Mouse (Mus musculus) v-Abl transformed pro-B cells (cell line): Measurements from ENCODE around the gene Arhgap25.

Experiments used
- in situ Hi-C, 2 experiments: fragments of 400-800 bp; cut with MboI; formaldehyde crosslinking; loops; one replicate each; pipeline ENCODE4 v1.15.1; 2025; ENCODE audit not compliant: unreplicated experiment in 2 of 2

Gene Arhgap25

DNA sequence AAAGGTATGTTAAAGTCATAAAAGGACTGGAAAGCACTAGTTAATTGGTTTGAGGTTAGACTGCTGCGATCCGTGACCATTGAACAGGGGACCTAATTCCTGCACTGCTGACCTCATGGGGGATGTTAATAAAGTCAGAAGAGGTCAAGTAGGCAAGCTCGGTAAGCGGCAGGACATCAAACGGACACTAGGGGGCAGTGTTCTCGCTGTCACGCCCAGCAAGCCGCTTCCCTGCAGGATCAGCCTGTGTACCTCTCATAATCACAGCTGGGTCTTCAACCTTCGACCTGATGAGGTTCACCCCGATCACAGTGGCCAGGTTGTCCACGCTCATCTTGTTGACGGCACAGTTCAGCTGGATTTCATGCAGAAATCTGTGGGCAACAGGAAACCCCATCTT is 66.8 kb downstream of the Arhgap25 start:
- in situ Hi-C loops = loop anchor here (5.0 kb wide), 3 partner anchors 46 to 206 kb away; partner anchors contain the start of gene Aplf (in 1 of the 2)

DNA sequence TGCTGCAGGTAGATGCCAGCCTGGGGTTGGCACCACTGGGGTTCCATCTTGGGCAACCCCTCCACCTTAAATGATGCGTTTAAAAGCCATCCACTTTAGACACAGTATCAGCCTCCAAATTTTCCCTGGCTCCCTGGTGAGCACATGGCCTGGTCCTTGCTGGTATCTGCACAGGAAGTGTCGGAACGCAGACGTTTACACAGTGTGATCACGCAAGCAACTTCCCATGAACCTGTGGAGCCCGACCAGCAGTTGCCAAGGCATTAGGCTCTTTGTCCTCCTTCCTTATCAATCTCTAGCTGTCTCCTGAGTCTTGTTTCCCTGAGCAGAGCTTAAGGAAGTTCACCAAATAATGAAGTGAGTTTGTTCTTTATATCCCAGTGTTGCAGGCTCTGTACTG is 77.6 kb downstream of the Arhgap25 start:
- in situ Hi-C loops = no loop called here

DNA sequence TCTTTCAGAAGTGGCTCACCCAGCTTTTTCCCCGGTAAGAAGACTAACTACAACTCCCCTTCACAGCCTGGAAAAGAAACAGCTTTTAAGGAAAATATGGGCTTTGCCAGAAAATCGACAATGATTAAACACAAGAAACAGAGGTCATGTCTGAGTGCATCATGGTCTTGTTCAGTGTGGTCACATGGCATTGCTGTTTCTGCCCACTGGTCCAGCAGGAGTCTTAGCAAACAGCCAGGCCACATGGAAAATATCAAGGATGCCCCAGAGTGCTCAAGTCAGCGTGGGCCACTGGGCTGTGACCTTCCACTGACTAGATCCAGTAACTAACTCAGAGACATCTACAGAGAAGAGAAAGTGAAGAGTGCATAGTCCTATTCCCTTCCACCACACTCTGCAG is 81.3 kb downstream of the Arhgap25 start:
- in situ Hi-C loops = loop anchor here (5.0 kb wide), 1 partner anchor 54 kb away; no protein-coding TSS in a partner anchor

DNA sequence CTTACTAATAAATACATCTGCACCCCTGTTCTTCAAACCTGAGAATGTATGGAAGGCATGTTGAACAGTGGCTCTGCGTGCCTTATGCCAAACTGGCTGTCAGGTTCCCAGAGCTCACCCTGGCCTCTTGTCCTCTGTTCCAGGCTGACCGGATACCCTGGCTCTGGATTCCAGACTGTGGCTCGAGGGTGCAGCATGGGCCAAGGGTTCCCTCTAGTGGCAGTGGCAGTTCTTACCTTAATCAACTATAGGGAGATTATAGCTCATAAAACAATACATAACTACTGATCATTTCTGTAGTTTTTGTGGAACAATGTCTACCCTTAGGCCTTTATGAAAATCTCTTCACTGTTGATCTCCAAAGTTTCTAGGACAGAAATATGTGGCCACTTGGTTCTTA is 82.0 kb downstream of the Arhgap25 start:
- in situ Hi-C loops = loop anchor here (5.0 kb wide), 1 partner anchor 54 kb away; no protein-coding TSS in a partner anchor

DNA sequence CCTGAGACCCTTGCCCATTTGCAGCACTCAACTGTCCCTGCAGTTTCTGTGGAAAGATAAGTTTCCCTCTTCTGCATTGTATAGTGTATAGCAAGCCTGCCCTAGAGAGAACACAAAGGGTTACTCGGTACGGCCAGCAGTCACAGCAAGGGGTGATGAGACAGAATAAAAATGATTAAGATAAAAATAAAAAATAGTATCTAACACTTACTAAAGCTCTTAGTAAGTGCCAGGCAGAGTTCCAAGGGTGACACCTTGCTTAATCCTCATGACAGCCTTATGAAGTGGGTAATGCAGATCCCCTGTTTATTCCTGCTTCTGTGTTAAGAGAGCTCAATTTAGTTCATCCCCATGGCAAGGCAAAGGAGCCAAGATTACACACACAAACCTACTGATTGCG is 83.5 kb downstream of the Arhgap25 start:
- in situ Hi-C loops = no loop called here

DNA sequence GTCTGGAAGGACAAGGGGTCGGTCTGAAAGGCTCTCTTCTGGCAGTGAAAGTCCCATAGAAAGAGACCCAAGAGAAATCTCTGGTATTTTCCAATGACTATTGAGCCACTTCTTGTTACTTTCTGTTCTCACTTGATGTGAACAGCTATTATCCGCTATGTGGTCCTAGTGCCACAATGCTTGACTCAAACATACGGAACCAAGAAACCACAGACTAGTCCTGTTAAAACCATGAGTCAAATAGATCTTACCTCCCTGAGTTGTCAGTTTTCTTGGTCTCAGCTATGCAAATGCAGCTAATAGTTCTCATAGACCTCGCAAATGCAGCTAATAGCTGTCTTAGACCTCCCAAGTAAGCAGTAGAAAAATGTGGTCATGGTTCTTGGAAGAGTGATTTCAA is 85.8 kb downstream of the Arhgap25 start:
- in situ Hi-C loops = no loop called here

DNA sequence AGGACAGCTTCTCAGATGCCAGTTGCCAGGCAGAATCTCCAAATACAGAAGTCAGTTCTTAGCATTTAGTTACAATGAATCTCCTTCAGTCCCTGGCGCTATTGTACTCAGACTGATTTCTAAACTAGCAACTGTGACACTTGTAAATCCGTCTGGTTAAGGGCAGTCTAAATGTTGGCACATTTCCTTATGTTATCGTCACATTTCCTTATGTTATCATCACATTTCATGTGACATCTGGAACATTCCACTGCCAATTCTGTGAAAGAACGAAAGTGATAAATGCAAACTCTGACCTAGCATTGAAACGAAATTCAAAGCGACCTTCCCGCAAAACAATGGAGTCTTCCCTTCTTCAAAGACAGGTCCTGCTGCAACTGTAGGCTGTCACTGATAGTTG is 87.8 kb downstream of the Arhgap25 start:
- in situ Hi-C loops = no loop called here

DNA sequence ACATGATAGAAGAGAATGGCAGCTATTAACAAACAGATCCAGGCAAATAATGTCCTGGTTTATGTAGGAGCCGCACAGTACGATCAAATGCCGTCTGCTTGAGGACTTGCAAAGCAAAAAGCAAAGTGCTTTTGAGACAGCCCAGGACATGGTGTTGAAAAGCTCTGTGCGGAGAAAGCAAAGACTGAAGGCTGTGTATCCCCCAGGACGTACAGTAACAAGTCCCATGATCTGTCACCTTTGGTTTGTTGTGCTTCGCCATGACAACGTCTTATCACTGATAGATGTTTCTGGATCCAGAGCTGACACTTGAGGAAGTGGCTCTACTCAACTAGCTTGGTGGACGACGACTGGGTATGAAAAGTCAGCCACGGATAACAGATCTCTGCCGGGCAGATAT is 89.8 kb downstream of the Arhgap25 start:
- in situ Hi-C loops = no loop called here

DNA sequence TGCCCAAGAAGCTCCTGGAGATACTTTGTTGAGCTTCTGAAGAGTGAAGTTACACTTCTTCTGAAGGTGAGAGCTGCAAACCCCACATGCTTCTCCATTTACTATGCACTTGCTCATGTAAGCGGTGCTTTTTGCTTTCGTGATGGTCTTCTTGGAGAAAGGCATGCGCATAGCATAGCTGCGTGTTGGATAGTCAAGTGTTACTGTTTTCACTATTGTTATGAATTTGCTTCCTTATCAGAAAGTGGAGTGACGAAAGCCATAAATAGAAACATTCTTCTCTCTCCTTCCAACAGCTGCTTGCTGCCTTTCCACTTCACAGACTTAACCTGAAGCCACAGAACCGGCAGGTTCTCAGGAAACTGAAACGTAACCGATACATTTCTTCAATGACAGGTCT is 96.3 kb downstream of the Arhgap25 start:
- in situ Hi-C loops = no loop called here

DNA sequence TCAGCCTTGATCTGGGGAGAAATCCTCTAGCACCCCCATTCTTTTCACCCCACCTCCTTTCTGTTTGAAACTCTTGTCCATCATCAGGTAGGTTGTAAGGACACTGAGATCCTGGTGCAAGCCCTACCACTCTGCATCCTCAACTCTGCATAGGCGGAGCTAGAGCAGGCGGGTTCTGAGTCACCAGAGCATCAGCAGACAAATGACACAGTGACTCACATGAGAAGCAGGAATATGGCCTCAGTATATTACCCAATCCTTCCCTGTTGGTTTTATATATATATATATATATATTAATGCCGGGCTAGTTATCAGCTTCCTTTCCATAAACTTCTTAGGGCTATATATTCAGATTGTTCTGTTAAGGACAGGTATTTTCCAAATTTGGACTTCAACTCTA is 97.3 kb downstream of the Arhgap25 start:
- in situ Hi-C loops = no loop called here

DNA sequence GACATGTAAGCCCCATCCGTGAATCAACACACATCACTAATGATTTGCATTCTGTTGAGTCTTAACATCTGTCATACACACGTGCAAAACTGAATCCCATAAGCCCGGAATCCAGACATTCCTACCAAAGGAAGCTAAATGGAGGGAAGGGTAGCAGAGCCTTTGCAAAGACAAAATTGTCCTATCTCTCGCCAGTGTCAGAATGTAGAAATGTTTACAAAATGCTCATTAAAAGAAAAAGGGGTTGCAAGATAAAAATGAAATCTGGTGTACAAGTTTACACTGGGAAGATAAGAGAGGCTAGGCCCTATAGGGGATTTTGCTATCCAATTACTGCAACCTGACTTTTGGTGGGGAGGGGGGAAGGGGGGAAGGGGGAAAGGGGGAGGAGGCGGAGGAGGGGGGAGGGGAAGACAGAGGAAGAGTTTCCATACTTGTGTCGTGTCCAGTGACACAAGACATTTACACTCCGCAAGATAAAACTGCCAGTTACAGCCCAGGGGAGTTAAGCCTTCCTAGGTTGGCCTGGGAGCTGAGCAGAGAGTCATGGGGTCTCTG is 104.5 kb downstream of the Arhgap25 start, which contains the start of gene Bmp10:
Gene Bmp10 (plus strand): TSS at position 508 of the 558 bp plus-strand sequence.
- in situ Hi-C loops = no loop called here

DNA sequence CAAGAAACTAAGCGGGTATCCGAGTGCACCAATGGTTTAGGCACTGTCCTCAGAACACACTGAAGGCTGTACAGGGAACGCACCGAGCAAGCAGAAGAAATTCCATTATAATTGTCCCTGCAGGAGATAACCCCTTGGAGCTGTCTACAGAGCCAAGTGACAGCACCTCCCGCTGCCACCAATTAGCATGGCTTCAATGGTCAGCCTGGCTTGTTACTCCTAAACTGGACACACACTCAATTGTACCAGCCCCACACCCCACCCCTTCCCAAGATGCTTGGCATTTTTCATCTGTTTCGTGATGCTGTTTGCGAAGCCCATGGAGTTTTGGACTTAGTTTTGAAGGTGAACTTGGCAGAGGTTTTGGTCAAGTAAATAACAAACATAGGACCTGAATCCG is 105.4 kb downstream of the Arhgap25 start:
- in situ Hi-C loops = no loop called here

DNA sequence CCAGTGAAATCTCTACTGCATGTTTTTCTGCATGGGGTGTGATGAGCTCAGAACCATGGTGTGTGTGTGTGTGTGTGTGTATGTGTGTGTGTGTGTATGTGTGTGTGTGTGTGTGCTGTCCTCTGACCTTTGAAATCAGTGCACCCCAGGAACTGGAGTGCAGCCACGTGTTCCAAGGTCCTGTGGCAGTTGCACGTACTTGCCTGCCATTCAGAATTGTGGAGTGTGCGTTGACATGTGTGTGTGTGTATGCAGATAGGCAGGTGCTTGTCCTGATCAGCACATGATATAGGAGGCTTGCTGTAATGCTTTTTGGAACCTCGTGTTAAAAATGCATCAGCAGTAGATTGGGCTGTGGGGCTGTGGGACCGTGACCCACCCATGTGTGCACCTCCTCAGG is 106.1 kb downstream of the Arhgap25 start:
- in situ Hi-C loops = no loop called here

DNA sequence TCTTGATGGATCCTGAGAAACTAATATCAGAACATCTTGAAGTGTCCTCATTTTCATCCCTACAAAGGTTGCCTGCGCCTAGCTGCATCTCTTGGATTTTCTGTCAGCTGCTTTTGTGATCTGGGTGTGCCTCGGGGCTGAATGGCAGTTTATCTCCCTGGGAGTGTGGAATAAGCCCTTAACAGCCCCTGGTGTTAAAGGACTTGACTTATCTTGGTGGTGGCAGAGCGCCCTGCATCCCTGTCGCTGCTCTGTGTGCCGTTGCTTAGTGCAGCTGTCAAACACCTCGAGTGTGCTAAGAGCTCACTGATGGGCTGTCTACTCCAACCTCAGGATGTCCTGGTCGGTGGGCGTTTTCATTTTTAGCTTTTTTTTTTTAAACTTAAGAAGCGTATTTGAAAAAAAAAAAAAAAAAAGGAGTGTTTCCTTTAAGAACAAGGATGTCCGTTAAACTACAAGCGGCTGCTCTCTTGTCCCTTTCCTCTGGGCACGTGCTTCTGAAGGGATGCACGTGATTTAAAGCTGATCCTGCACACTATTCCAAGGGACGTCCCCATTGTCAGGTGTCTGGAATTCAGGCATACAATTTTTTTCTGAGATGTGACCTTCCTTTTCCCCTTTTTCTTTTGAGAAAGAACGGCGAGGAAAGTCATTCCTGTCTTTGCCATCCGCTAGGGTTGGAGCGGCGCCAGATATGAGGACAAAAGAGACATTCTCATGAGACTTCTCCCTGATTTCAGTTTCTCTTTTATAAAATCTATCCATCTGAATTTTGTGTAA is 108.8 kb downstream of the Arhgap25 start:
- in situ Hi-C loops = no loop called here

DNA sequence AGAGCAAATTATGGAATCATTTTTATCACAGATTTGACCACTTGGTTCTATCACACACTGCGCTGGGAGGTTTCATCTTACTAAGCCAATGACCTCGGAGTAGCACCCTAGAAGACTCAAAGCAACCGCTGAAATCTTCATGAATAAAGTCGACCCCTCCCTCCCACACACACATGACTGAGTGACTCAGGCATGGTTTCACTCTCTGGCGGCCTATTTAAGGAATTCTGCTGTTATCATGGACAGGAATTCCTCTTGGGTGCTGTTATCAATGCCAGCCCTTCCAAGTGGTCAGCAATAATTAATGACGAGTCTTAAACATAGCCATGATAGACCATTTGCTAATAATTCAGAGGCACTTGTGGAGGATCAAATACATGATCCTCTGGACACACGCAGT is 110.8 kb downstream of the Arhgap25 start:
- in situ Hi-C loops = no loop called here

DNA sequence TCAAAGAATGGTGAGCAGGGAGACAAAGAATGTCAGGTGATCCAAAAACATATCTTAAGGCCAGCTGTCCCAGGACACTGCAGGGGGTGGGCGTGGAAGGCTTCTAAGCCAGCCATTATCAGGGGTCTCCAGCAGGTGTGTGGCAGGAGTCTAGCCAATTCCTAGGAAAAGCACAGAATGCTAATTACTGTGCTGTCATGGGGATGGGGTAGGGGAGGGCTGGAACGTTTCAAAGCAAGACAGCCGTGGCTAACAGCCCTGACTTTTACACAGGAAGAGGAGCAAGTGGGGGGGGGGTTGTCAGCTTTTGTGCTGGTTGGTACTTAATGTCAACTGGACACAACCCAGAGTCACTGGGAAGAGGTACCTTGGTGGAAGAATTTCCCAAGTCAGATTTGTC is 121.0 kb downstream of the Arhgap25 start:
- in situ Hi-C loops = no loop called here
